Mouse (Mus musculus): ENCODE results near the gene Dab1. TPM values are rescaled to one million over a fixed set of nuclear protein-coding genes. Genes with fewer than 3 reads are reported as not detected.

The Dab1 gene
- polyA plus RNA-seq, 1 experiment from 2014 or later = 106 TPM

DNA sequence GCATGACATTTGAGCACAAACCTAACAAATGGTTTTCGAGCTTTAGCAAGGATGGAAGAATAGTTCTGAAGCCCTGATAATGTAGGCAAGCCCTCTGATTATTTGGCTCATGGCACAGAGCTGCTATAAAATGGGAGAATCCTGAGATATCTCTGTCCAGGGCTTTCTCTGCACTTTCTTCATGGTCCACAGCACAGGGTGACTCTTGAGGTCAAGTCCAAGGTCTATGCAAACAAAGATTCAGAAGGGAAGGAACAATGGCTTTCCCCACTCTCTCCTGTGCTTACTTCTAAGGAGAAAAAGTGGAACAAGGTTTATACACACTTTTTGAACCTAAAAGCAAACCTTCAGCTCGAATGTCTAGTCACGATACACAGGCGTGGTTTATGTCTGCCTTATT is 1061.3 kb downstream of the Dab1 start:
- Histone ChIP-seq H3K36me3 (ENCODE audit: control insufficient read depth, insufficient read depth, low read length) (no peaks in the 10 kb centered on the region), H3K27ac (ENCODE audit: low read depth, low read length) (no peak overlapping the region), H3K4me1 (ENCODE audit: control insufficient read depth, insufficient read depth, low read length) (peaks cover 3% of the 10 kb centered on the region; the same call in 1 of the 2 replicates), H3K9ac (ENCODE audit: low read length) (no peak overlapping the region), H3K9me3 (replicated peaks; ENCODE audit: control insufficient read depth, low read length) (no peaks in the 10 kb centered on the region), H3K27me3 (replicated peaks; ENCODE audit: control insufficient read depth, insufficient read depth, low read length) (no peaks in the 10 kb centered on the region), H3K4me2 (ENCODE audit: low read length) (no peak overlapping the region), H3K4me3 (ENCODE audit: low read depth, low read length) (no peak overlapping the region)
- no peak for DNase-seq (ENCODE audit: low spot score)
- ATAC-seq = no peak
- 93% methylated on average over 4 of the region's 4 CpGs for WGBS

DNA sequence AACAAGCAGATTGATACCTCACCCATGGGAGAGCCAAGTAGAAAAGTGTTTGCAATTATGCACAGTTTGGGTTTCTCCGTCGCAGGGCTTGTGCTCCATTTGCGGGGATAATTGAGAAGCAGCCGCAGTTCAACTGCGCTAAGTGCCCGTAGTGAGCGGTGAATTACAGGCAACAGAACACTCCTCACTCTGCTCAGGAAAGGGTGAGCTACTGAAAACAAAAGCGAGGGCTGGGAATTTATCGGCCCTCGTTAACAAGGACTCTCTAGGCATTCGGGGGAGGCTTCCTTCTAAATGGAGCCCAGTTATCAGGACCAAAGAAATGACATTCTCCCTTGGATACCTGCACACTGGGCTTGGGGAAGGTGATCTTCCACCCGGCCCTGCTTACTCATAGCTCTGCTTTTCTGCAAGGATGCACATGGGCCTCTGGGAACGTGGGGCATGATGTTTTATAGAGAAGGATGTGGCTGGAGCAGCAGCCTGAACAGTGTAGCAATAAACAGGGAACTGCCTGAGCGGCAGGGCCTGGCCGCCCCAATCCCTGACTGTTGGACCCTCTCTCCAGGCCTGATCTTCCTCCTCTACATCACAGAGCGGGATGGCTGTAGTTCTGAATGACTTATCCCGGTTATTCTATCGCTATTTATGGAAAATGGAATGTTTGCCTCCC is 1067.1 kb downstream of the Dab1 start:
- 26% methylated on average over 18 of the region's 18 CpGs for WGBS
- Histone ChIP-seq H3K4me2 (ENCODE audit: low read length) (no peak overlapping the region), H3K36me3 (ENCODE audit: control insufficient read depth, insufficient read depth, low read length) (no peaks in the 10 kb centered on the region), H3K27me3 (replicated peaks; ENCODE audit: control insufficient read depth, insufficient read depth, low read length) (no peaks in the 10 kb centered on the region), H3K4me3 (ENCODE audit: low read depth, low read length) (no peak overlapping the region), H3K9me3 (replicated peaks; ENCODE audit: control insufficient read depth, low read length) (no peaks in the 10 kb centered on the region), H3K9ac (ENCODE audit: low read length) (peak overlapping the region; percentile 23; the same call in 1 of the 2 replicates), H3K27ac (ENCODE audit: low read depth, low read length) (peak overlapping the region; percentile 2; the same call in 1 of the 2 replicates), H3K4me1 (ENCODE audit: control insufficient read depth, insufficient read depth, low read length) (peaks cover 20% of the 10 kb centered on the region)
- ATAC-seq (peak; percentile 54; the same call in 1 of the 2 replicates), DNase-seq (ENCODE audit: low spot score) (peak; percentile 64)

DNA sequence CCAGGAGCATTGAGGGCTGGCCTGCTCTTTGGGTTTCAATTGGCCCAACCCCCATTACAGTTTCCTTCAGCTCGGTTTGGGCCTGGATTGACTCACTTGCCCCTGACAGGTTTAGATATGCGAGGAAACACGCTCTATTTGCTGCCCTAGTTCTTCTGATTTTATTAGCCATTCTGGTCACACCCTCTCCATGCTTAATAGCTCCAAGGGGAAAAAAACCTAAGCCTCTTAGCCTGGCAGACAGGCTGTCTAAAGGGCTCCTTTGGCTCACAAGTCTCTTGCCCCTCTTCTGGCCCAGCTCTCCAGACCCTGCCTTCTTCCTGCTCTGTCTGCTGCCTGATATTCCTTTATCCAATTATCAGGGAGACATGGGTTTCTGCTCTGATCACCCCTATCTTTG is 1069.9 kb downstream of the Dab1 start:
- Histone ChIP-seq H3K4me1 (ENCODE audit: control insufficient read depth, insufficient read depth, low read length) (peaks cover 19% of the 10 kb centered on the region), H3K4me3 (ENCODE audit: low read depth, low read length) (no peak overlapping the region), H3K27me3 (replicated peaks; ENCODE audit: control insufficient read depth, insufficient read depth, low read length) (no peaks in the 10 kb centered on the region), H3K9me3 (replicated peaks; ENCODE audit: control insufficient read depth, low read length) (no peaks in the 10 kb centered on the region), H3K36me3 (ENCODE audit: control insufficient read depth, insufficient read depth, low read length) (no peaks in the 10 kb centered on the region), H3K9ac (ENCODE audit: low read length) (no peak overlapping the region), H3K4me2 (ENCODE audit: low read length) (no peak overlapping the region), H3K27ac (ENCODE audit: low read depth, low read length) (no peak overlapping the region)
- 16% methylated on average over 3 of the region's 3 CpGs for WGBS
- no peak for ATAC-seq
- DNase-seq (ENCODE audit: low spot score) = no peak

DNA sequence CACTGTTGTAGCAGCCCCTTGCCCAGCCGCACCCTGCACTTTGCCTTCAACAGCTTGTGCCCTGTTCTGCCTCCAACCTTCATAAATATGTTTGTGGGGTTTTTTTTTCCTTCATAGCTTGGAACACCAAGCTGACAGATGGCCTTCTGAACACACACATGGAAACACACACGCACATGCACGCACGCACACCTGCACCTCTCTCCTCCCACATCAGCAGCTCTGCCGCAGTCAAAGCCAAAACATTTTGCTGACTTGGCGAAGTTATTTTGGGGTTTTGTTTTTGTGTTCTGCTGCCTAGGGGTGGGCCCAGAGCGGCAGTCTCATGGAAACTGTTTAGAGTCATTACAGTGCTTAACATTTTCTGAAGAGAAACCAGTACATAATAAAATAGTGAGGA is 1071.9 kb downstream of the Dab1 start:
- Histone ChIP-seq H3K4me2 (ENCODE audit: low read length) (no peak overlapping the region), H3K9ac (ENCODE audit: low read length) (no peak overlapping the region), H3K9me3 (replicated peaks; ENCODE audit: control insufficient read depth, low read length) (no peaks in the 10 kb centered on the region), H3K36me3 (ENCODE audit: control insufficient read depth, insufficient read depth, low read length) (no peaks in the 10 kb centered on the region), H3K27me3 (replicated peaks; ENCODE audit: control insufficient read depth, insufficient read depth, low read length) (no peaks in the 10 kb centered on the region), H3K27ac (ENCODE audit: low read depth, low read length) (no peak overlapping the region), H3K4me1 (ENCODE audit: control insufficient read depth, insufficient read depth, low read length) (peaks cover 12% of the 10 kb centered on the region), H3K4me3 (ENCODE audit: low read depth, low read length) (no peak overlapping the region)
- peak; percentile 56 for DNase-seq (ENCODE audit: low spot score)
- 78% methylated on average over 7 of the region's 7 CpGs for WGBS
- peak; percentile 40; the same call in 1 of the 2 replicates for ATAC-seq

DNA sequence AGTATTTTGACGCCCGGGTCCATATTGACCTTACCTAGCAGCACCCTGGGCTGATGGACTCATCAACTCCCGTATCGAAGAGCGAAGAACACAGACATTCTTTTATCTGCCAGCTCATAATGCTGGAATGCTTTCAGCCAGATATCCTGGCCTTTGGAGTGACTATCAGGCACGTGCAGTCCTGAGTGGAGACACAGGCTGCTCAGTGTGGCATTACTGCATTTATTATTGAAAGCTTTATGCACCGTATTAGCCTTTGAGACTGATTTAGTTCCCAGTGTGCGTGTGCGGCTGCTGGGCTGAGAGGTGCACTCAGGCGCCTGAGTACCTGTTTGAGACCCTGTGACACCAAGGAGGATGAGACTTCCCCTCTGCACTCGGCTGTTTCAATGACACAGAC is 1075.0 kb downstream of the Dab1 start:
- Histone ChIP-seq H3K9ac (ENCODE audit: low read length) (no peak overlapping the region), H3K4me3 (ENCODE audit: low read depth, low read length) (no peak overlapping the region), H3K4me2 (ENCODE audit: low read length) (no peak overlapping the region), H3K4me1 (ENCODE audit: control insufficient read depth, insufficient read depth, low read length) (0 out of 2 replicates have a peak, but pooled peaks cover 4% of the 10 kb centered on the region), H3K9me3 (replicated peaks; ENCODE audit: control insufficient read depth, low read length) (no peaks in the 10 kb centered on the region), H3K27ac (ENCODE audit: low read depth, low read length) (no peak overlapping the region), H3K36me3 (ENCODE audit: control insufficient read depth, insufficient read depth, low read length) (no peaks in the 10 kb centered on the region), H3K27me3 (replicated peaks; ENCODE audit: control insufficient read depth, insufficient read depth, low read length) (no peaks in the 10 kb centered on the region)
- 77% methylated on average over 11 of the region's 11 CpGs for WGBS
- DNase-seq (ENCODE audit: low spot score) = no peak
- ATAC-seq = no peak

DNA sequence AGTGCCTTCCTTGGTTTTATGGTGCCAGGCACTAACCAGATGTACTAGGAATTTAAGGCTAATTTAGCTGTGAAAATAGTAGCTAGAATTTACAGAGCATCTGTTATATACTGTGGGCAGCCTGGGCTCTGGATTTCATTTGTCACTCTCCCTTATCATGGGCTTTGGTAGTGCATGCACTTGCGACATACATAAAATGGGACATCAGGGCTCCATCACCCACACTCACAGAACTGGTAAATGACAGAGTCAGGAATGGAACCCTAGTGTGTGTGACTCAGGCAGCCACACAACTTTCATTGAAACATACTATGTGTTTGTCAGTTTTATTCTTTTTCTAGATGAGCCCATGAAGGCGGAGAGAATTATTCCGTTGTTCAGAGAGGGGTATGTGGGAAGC is 1077.4 kb downstream of the Dab1 start:
- WGBS = 94% methylated on average over 3 of the region's 3 CpGs
- no peak overlapping the region for H3K4me3 ChIP-seq (ENCODE audit: low read depth, low read length)
- H3K9me3 ChIP-seq (replicated peaks; ENCODE audit: control insufficient read depth, low read length) = no peaks in the 10 kb centered on the region
- no peak overlapping the region for H3K27ac ChIP-seq (ENCODE audit: low read depth, low read length)
- no peak overlapping the region for H3K9ac ChIP-seq (ENCODE audit: low read length)
- ATAC-seq (no peak), DNase-seq (ENCODE audit: low spot score) (no peak)
- 0 out of 2 replicates have a peak, but pooled peaks cover 3% of the 10 kb centered on the region for H3K4me1 ChIP-seq (ENCODE audit: control insufficient read depth, insufficient read depth, low read length)
- H3K4me2 ChIP-seq (ENCODE audit: low read length) = no peak overlapping the region
- H3K27me3 ChIP-seq (replicated peaks; ENCODE audit: control insufficient read depth, insufficient read depth, low read length) = no peaks in the 10 kb centered on the region
- no peaks in the 10 kb centered on the region for H3K36me3 ChIP-seq (ENCODE audit: control insufficient read depth, insufficient read depth, low read length)

DNA sequence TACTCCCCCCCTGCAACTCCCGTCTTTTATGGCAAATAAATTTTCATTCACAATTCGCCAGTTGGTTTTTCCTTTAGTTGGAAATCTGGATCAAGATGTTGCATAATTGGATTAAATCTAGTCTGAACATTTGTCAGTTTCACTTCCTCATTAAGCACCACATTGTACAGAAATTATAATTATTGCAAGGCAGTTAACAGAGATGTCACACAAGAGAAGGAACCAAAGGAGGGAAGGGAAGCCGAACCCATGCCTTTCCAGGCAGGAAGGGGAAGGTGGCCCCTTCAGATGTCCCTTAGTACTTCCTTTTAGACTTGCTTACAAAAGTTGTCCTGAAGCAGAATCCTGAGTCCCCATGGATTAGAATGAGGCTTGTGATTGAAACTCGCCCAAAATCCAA is 1078.5 kb downstream of the Dab1 start:
- Histone ChIP-seq H3K4me3 (ENCODE audit: low read depth, low read length) (no peak overlapping the region), H3K9me3 (replicated peaks; ENCODE audit: control insufficient read depth, low read length) (no peaks in the 10 kb centered on the region), H3K27ac (ENCODE audit: low read depth, low read length) (no peak overlapping the region), H3K27me3 (replicated peaks; ENCODE audit: control insufficient read depth, insufficient read depth, low read length) (no peaks in the 10 kb centered on the region), H3K4me1 (ENCODE audit: control insufficient read depth, insufficient read depth, low read length) (0 out of 2 replicates have a peak, but pooled peaks cover 3% of the 10 kb centered on the region), H3K36me3 (ENCODE audit: control insufficient read depth, insufficient read depth, low read length) (no peaks in the 10 kb centered on the region), H3K9ac (ENCODE audit: low read length) (no peak overlapping the region), H3K4me2 (ENCODE audit: low read length) (no peak overlapping the region)
- DNase-seq (ENCODE audit: low spot score) = no peak
- WGBS = 66% methylated on average over 4 of the region's 4 CpGs
- ATAC-seq = no peak

DNA sequence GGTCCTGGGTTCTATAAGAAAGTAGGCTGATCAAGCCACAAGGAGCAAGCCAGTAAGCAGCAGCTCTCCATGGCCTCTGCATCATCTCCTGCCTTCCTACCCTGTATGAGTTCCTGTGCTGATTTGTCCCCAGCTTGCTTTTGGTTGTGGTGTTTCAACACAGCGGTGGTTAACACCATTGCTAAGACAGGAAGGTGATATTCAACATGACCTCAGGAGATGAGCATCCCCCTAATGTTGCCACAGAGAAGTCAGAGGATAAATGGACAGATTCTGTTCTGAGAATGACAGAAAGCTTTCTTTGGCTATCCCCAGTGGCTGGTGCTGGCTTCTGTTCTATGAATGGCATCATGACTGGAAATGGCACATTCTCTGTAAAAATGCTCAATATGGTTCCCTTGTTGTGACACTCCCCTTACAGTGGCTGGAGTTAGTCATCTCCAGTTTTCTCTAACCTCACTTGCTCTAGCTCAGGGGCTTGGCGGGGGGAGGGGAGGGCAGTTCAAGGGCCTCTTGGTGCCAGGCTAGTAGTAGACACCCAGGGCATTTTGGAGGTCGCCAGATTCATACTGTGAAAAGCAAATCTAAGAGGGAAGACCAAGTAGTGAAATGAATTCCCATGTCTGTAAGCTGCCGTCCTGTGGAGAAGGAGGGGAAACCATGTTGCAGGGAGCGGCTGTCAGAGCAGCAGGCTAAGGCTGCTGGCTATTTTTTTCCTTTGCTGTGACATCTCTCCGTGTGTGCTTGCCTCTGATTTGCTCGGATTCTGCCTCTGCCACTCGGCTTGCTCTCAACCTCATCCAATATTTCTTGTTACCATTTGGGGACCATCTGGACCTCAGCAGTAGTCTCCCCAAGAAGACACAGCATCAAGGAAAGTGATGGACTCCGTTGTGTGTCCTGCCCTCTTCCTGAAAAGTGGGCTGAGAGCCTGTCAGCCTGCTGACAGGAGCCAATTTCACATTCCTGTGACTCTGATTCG is 1086.8 kb downstream of the Dab1 start:
- H3K27ac ChIP-seq (ENCODE audit: low read depth, low read length) = no peak overlapping the region; the same call in 1 of the 2 replicates
- H3K9ac ChIP-seq (ENCODE audit: low read length) = no peak overlapping the region
- H3K4me3 ChIP-seq (ENCODE audit: low read depth, low read length) = no peak overlapping the region
- DNase-seq (ENCODE audit: low spot score) (peak; percentile 62), ATAC-seq (peak; percentile 67; the same call in 1 of the 2 replicates)
- no peaks in the 10 kb centered on the region for H3K9me3 ChIP-seq (replicated peaks; ENCODE audit: control insufficient read depth, low read length)
- no peaks in the 10 kb centered on the region for H3K36me3 ChIP-seq (ENCODE audit: control insufficient read depth, insufficient read depth, low read length)
- peaks cover 11% of the 10 kb centered on the region; the same call in 1 of the 2 replicates for H3K4me1 ChIP-seq (ENCODE audit: control insufficient read depth, insufficient read depth, low read length)
- H3K27me3 ChIP-seq (replicated peaks; ENCODE audit: control insufficient read depth, insufficient read depth, low read length) = no peaks in the 10 kb centered on the region
- no peak overlapping the region for H3K4me2 ChIP-seq (ENCODE audit: low read length)
- 52% methylated on average over 10 of the region's 10 CpGs for whole genome bisulfite sequencing
